Mouse (Mus musculus) bone marrow, adult 2 months (tissue): ENCODE results near the gene Cacnb3.

Experiments
- CTCF ChIP-seq: fragments of 200-500 bp; IDR thresholded peaks from 2 replicates; pipeline ENCODE4 v1.5.1; 2011; ENCODE audit warnings: low read length, control low read depth; ENCODE audit not compliant: control insufficient read depth, insufficient read depth
- POLR2A ChIP-seq: fragments of 200-500 bp; IDR thresholded peaks from 2 replicates; pipeline ENCODE4 v1.6.1; 2011; ENCODE audit warnings: low read depth, mild to moderate bottlenecking, control low read depth, low read length, borderline replicate concordance; ENCODE audit not compliant: control insufficient read depth

DNA sequence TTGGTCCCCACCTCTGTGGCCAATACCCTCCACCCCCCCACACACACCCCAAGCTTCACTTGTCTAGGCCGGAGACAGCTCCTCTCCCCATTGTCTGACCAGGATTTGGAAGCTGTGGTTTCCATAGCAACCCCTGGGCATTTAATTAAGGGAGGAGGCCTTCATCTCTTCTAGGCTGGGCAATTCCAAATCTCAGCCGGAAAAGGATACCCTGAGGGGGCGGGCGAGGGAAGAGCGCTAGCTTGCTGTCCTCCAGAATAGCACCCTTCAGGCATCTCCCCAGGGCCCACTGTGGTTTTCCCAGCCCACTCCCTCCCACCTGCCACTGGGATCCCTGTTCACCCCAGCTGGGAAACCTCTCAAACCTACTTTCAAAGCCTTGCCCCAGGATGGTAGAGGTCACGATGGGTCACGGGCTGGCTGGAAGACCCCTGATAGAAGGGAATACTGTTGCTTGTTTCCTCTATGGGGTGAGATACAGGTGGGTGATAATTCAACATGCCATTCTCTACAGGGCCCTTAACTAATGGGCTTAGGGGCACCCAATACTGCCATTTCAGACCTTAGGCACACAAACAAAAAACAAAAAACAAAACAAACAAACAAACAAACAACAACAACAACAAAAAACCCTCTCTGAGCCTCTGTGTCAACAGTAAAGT is 61.0 kb downstream of the Cacnb3 start:
- TF ChIP-seq CTCF = no peak
- no peak for TF ChIP-seq POLR2A
